In genomic region chr4:135803299-135803698, GRCm38 (mm10) we compare ENCODE assay signal across 10 mouse cellular contexts. TPM values are rescaled to one million over a fixed set of nuclear protein-coding genes. Genes with fewer than 3 reads are reported as not detected.
DNase-seq lines count a peak whose midpoint lies in the region; ATAC-seq and TF ChIP-seq lines count a peak whose summit lies in the region.
"Had no signal": no experiment of that assay in that cellular context is flagged by ENCODE, and none has a peak within 500 bp of the region (broad histone marks: within the 10 kb centered on the region; RNA-seq: fewer than 3 reads in every experiment).

No protein-coding gene starts in this region.

- H3K4me2 ChIP-seq in midbrain, postnatal 0 days (ENCODE audit: low read depth, low read length, poor library complexity, severe bottlenecking): no peak overlapping the region
- no peak overlapping the region for H3K4me2 ChIP-seq in midbrain, embryonic 11.5 days
- no peak overlapping the region for H3K4me2 ChIP-seq in heart, embryonic 11.5 days
- H3K4me2 ChIP-seq: hindbrain, embryonic 15.5 days had no signal

- peak; percentile 48 for TF ChIP-seq CTCF in gastrocnemius, adult 2 months (IDR thresholded peaks at IDR 0.05)
- TF ChIP-seq CTCF in midbrain, postnatal 0 days (IDR thresholded peaks at IDR 0.05): peak; percentile 54

- H3K9ac ChIP-seq in midbrain, postnatal 0 days (replicated peaks; ENCODE audit: low read length, poor library complexity, severe bottlenecking): no peak overlapping the region
- H3K9ac ChIP-seq in midbrain, embryonic 11.5 days (ENCODE audit: low read length): no peak overlapping the region
- no peak overlapping the region for H3K9ac ChIP-seq in heart, embryonic 11.5 days (ENCODE audit: low read depth, low read length)
- H3K9ac ChIP-seq: hindbrain, embryonic 15.5 days had no signal

- 56% methylated on average over 4 of the region's 4 CpGs for WGBS in midbrain, postnatal 0 days
- 53% methylated on average over 4 of the region's 4 CpGs for WGBS in midbrain, embryonic 11.5 days
- WGBS in limb, embryonic 10.5 days: 56% methylated on average over 4 of the region's 4 CpGs
- whole genome bisulfite sequencing in heart, embryonic 11.5 days (ENCODE audit: insufficient replicate concordance): 47% methylated on average over 4 of the region's 4 CpGs

- no peaks in the 10 kb centered on the region for H3K9me3 ChIP-seq in midbrain, postnatal 0 days (ENCODE audit: low read length)
- H3K9me3 ChIP-seq in midbrain, embryonic 11.5 days (ENCODE audit: control insufficient read depth, low read length): no peaks in the 10 kb centered on the region
- no peaks in the 10 kb centered on the region for H3K9me3 ChIP-seq in limb, embryonic 10.5 days (replicated peaks)
- no peaks in the 10 kb centered on the region for H3K9me3 ChIP-seq in heart, embryonic 11.5 days (replicated peaks; ENCODE audit: control insufficient read depth, low read length)
- H3K9me3 ChIP-seq: hindbrain, embryonic 15.5 days had no signal

- no peaks in the 10 kb centered on the region for H3K36me3 ChIP-seq in midbrain, postnatal 0 days (ENCODE audit: insufficient read depth, low read length)
- no peaks in the 10 kb centered on the region for H3K36me3 ChIP-seq in midbrain, embryonic 11.5 days (ENCODE audit: control insufficient read depth, insufficient read depth, low read length)
- H3K36me3 ChIP-seq in limb, embryonic 10.5 days: no peaks in the 10 kb centered on the region
- no peaks in the 10 kb centered on the region for H3K36me3 ChIP-seq in heart, embryonic 11.5 days (ENCODE audit: control insufficient read depth, insufficient read depth, low read length)
- H3K36me3 ChIP-seq: hindbrain, embryonic 15.5 days had no signal

- no peak for DNase-seq in gastrocnemius, adult 2 months
- DNase-seq in gastrocnemius, postnatal 4 days (ENCODE audit: low spot score in 2 of 2): no peak
- DNase-seq in midbrain, postnatal 0 days (ENCODE audit: low spot score): no peak
- no peak for DNase-seq in midbrain, embryonic 11.5 days (ENCODE audit: low spot score, missing footprints)
- peak; percentile 48 for DNase-seq in limb, embryonic 10.5 days (ENCODE audit: low spot score)
- DNase-seq in thymus, postnatal 14 days: peak; percentile 32
- no peak for DNase-seq in layer of hippocampus, adult 9-11 months
- DNase-seq: midbrain, embryonic 14.5 days had no signal

- no peak overlapping the region for H3K4me3 ChIP-seq in gastrocnemius, adult 2 months
- H3K4me3 ChIP-seq in midbrain, postnatal 0 days (ENCODE audit: low read depth, low read length): no peak overlapping the region
- H3K4me3 ChIP-seq in midbrain, embryonic 11.5 days (ENCODE audit: low read depth, low read length): no peak overlapping the region
- no peak overlapping the region for H3K4me3 ChIP-seq in limb, embryonic 10.5 days
- H3K4me3 ChIP-seq in heart, embryonic 11.5 days (ENCODE audit: low read depth, low read length): no peak overlapping the region
- H3K4me3 ChIP-seq: hindbrain, embryonic 15.5 days had no signal

- no peaks in the 10 kb centered on the region; the same call in 1 of the 2 replicates for H3K4me1 ChIP-seq in midbrain, postnatal 0 days (ENCODE audit: insufficient read depth, low read length)
- no peaks in the 10 kb centered on the region; the same call in 1 of the 2 replicates for H3K4me1 ChIP-seq in midbrain, embryonic 11.5 days (ENCODE audit: control insufficient read depth, insufficient read depth, low read length)
- peaks cover 7% of the 10 kb centered on the region for H3K4me1 ChIP-seq in limb, embryonic 10.5 days
- no peaks in the 10 kb centered on the region for H3K4me1 ChIP-seq in heart, embryonic 11.5 days (ENCODE audit: control insufficient read depth, insufficient read depth, low read length)
- H3K4me1 ChIP-seq: hindbrain, embryonic 15.5 days had no signal

- ATAC-seq in midbrain, postnatal 0 days (ENCODE audit: low FRiP score): no peak
- no peak for ATAC-seq in midbrain, embryonic 11.5 days (ENCODE audit: low FRiP score)
- ATAC-seq in heart, embryonic 11.5 days (replicated peaks; ENCODE audit: insufficient number of reproducible peaks, low FRiP score, low TSS enrichment): no peak

- no peak overlapping the region for H3K27ac ChIP-seq in gastrocnemius, adult 2 months
- no peak overlapping the region for H3K27ac ChIP-seq in midbrain, postnatal 0 days (ENCODE audit: low read depth, low read length)
- no peak overlapping the region for H3K27ac ChIP-seq in midbrain, embryonic 11.5 days (ENCODE audit: low read depth, low read length)
- no peak overlapping the region for H3K27ac ChIP-seq in limb, embryonic 10.5 days
- H3K27ac ChIP-seq in heart, embryonic 11.5 days (ENCODE audit: low read depth, low read length): no peak overlapping the region
- H3K27ac ChIP-seq: hindbrain, embryonic 15.5 days had no signal

- no peaks in the 10 kb centered on the region for H3K27me3 ChIP-seq in midbrain, postnatal 0 days (ENCODE audit: insufficient read depth, low read length)
- no peaks in the 10 kb centered on the region for H3K27me3 ChIP-seq in midbrain, embryonic 11.5 days (ENCODE audit: control insufficient read depth, insufficient read depth, low read length)
- H3K27me3 ChIP-seq in limb, embryonic 10.5 days (ENCODE audit: low read depth, poor library complexity, severe bottlenecking): 0 out of 2 replicates have a peak, but pooled peaks cover 1% of the 10 kb centered on the region
- H3K27me3 ChIP-seq in heart, embryonic 11.5 days (ENCODE audit: control insufficient read depth, insufficient read depth, low read length): no peaks in the 10 kb centered on the region
- H3K27me3 ChIP-seq: hindbrain, embryonic 15.5 days had no signal

- intact Hi-C loops in gastrocnemius, adult 2 months (cut with DNase I): no loop called here

RNA-seq across cellular contexts. Expression of gene Myom3, which starts 43.8 kb away (rescaled TPM):
- 100 to 1,000 TPM in 1 of 2 experiments, 10 to 100 TPM in 1; 31.1 to 100 TPM for total RNA-seq in gastrocnemius, adult 2 months (2021)
- 100 to 1,000 TPM; 107 to 112 TPM for total RNA-seq in gastrocnemius, postnatal 4 days (2021)
- total RNA-seq in midbrain, postnatal 0 days (2014; rRNA removed): 0.60 and 0.99 TPM in 2 replicates
- polyA plus RNA-seq in midbrain, postnatal 0 days (2015; fragmentation: Nextera tagmentation; extraction: Ambion mirVana): 1.4 and 1.6 TPM in 2 replicates
- polyA plus RNA-seq in midbrain, embryonic 11.5 days (2014; fragmentation: Nextera tagmentation; extraction: Ambion mirVana): 0.04 and 0.11 TPM in 2 replicates
- 0.11 and 0.15 TPM in 2 replicates for polyA plus RNA-seq in limb, embryonic 10.5 days (2016; fragmentation: Nextera tagmentation; extraction: Ambion mirVana)
- not detected in 2 replicates for polyA plus RNA-seq in heart, embryonic 11.5 days (2014; fragmentation: Nextera tagmentation; extraction: Ambion mirVana)

RNA-seq across cellular contexts. Expression of gene Srsf10, which starts 52.2 kb away (rescaled TPM):
- total RNA-seq in gastrocnemius, adult 2 months (2021): 10 to 100 TPM; 27.2 to 30.6 TPM
- total RNA-seq in gastrocnemius, postnatal 4 days (2021): 10 to 100 TPM; 61.0 to 86.0 TPM
- total RNA-seq in midbrain, postnatal 0 days (2014; rRNA removed): 66.6 and 92.7 TPM in 2 replicates
- 134 and 155 TPM in 2 replicates for polyA plus RNA-seq in midbrain, postnatal 0 days (2015; fragmentation: Nextera tagmentation; extraction: Ambion mirVana)
- 434 and 444 TPM in 2 replicates for polyA plus RNA-seq in midbrain, embryonic 11.5 days (2014; fragmentation: Nextera tagmentation; extraction: Ambion mirVana)
- polyA plus RNA-seq in limb, embryonic 10.5 days (2016; fragmentation: Nextera tagmentation; extraction: Ambion mirVana): 328 and 383 TPM in 2 replicates
- polyA plus RNA-seq in heart, embryonic 11.5 days (2014; fragmentation: Nextera tagmentation; extraction: Ambion mirVana): 191 and 202 TPM in 2 replicates

Comparison
In these comparisons a context has a peak if more than half of its experiments do, and no peak if none do; other contexts are left out.
1. DNase-seq: peak in limb, embryonic 10.5 days (single experiment) and thymus, postnatal 14 days (single experiment); none in gastrocnemius, adult 2 months (single experiment), gastrocnemius, postnatal 4 days (0 of 2), midbrain, postnatal 0 days (single experiment), midbrain, embryonic 11.5 days (single experiment) and layer of hippocampus, adult 9-11 months (single experiment).